Mouse (Mus musculus) ZHBTc4 (cell line): ENCODE data around the gene Ccl20.

Experiments used
- DNase-seq: peaks from one replicate; pipeline ENCODE4 v3.0.0-alpha.2; 2011; ENCODE audit warnings: low read depth, low spot score

Gene Ccl20

GRCm38 (mm10) chr1:83116447-83117137 is at the start of gene Ccl20:
Gene Ccl20 (plus strand): TSS chr1:83116766.
- DNase-seq: peak; percentile 53

- DNase-seq: no peak
These were observed 49.4 kb upstream of the Ccl20 start for GRCm38 (mm10) chr1:83067205-83067604.

- DNase-seq: peak; percentile 7
These were observed 40.9 kb upstream of the Ccl20 start for GRCm38 (mm10) chr1:83075526-83076189.

- peak; percentile 80 for DNase-seq
These were observed 40.2 kb upstream of the Ccl20 start for GRCm38 (mm10) chr1:83076190-83076917.

- DNase-seq: no peak
These were observed 39.5 kb upstream of the Ccl20 start for GRCm38 (mm10) chr1:83077016-83077415.

GRCm38 (mm10) chr1:83084790-83085189 is 31.8 kb upstream of the Ccl20 start:
- DNase-seq: no peak

- peak; percentile 2 for DNase-seq
These were observed 25.3 kb upstream of the Ccl20 start for GRCm38 (mm10) chr1:83091268-83091667.

- DNase-seq: no peak
These were observed 19.6 kb upstream of the Ccl20 start for GRCm38 (mm10) chr1:83096935-83097334.

- DNase-seq: no peak
These were observed 17.4 kb upstream of the Ccl20 start for GRCm38 (mm10) chr1:83099160-83099559.

GRCm38 (mm10) chr1:83099580-83100137 is 16.9 kb upstream of the Ccl20 start:
- no peak for DNase-seq

GRCm38 (mm10) chr1:83101891-83102290 is 14.7 kb upstream of the Ccl20 start:
- DNase-seq: peak; percentile 14

- DNase-seq: no peak
These were observed 11.1 kb upstream of the Ccl20 start for GRCm38 (mm10) chr1:83105464-83105863.

- DNase-seq: no peak
These were observed 9.1 kb upstream of the Ccl20 start for GRCm38 (mm10) chr1:83107410-83107978.

GRCm38 (mm10) chr1:83110992-83111391 is 5.6 kb upstream of the Ccl20 start:
- DNase-seq: no peak

- DNase-seq: no peak
These were observed 4.8 kb upstream of the Ccl20 start for GRCm38 (mm10) chr1:83111726-83112125.

- no peak for DNase-seq
These were observed 651 bp downstream of the Ccl20 start for GRCm38 (mm10) chr1:83117217-83117616.

- DNase-seq: no peak
These were observed 1.1 kb downstream of the Ccl20 start for GRCm38 (mm10) chr1:83117661-83118060.

GRCm38 (mm10) chr1:83119903-83120302 is 3.3 kb downstream of the Ccl20 start:
- no peak for DNase-seq

- no peak for DNase-seq
These were observed 3.7 kb downstream of the Ccl20 start for GRCm38 (mm10) chr1:83120312-83120711.

- DNase-seq: no peak
These were observed 6.6 kb downstream of the Ccl20 start for GRCm38 (mm10) chr1:83123201-83123600.

GRCm38 (mm10) chr1:83135829-83136228 is 19.3 kb downstream of the Ccl20 start:
- peak; percentile 23 for DNase-seq

- DNase-seq: no peak
These were observed 21.3 kb downstream of the Ccl20 start for GRCm38 (mm10) chr1:83137847-83138246.
